Mouse (Mus musculus): ENCODE data around the gene Xpo5.
A peak's percentile ranks its signal among the peaks of the same experiment; 100 is the strongest.

Gene Xpo5

DNA sequence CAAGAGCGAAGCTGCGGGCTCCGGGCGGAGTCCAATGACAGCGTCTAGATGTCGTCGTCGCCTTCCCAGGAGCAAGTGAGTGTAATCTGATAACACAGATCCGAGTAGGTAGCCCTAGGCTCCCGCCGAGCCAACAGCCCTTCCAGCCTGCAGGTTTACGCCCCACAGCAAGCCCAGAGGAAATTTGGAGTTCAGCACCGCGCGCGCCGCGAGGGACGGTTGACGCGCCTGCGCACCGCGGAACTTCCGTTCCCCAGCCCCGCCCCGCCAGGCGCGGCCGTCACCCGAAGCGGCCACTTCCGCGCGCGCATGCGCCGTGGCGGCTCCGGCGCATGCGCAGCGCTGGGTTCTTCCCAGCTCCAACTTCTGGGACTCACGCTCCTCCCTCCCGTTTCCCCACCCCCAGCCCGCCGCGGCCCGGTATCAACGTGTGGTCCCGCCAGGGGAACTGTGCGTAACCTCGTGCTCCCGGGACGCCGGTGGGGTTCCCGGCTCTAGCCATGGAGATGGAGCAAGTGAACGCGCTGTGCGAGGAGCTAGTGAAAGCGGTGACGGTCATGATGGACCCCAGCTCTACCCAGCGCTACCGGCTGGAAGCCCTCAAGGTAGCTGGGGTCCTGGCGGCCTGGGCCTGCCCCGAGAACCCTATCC lies at the start of gene Xpo5, which contains the start of gene Polh:
Gene Xpo5, plus strand, starts transcription at position 362 of the 651 bp plus-strand sequence.
Gene Polh, minus strand, starts transcription at position 225 of the 651 bp plus-strand sequence.
- peak; percentile 92 to 93 for DNase-seq

DNA sequence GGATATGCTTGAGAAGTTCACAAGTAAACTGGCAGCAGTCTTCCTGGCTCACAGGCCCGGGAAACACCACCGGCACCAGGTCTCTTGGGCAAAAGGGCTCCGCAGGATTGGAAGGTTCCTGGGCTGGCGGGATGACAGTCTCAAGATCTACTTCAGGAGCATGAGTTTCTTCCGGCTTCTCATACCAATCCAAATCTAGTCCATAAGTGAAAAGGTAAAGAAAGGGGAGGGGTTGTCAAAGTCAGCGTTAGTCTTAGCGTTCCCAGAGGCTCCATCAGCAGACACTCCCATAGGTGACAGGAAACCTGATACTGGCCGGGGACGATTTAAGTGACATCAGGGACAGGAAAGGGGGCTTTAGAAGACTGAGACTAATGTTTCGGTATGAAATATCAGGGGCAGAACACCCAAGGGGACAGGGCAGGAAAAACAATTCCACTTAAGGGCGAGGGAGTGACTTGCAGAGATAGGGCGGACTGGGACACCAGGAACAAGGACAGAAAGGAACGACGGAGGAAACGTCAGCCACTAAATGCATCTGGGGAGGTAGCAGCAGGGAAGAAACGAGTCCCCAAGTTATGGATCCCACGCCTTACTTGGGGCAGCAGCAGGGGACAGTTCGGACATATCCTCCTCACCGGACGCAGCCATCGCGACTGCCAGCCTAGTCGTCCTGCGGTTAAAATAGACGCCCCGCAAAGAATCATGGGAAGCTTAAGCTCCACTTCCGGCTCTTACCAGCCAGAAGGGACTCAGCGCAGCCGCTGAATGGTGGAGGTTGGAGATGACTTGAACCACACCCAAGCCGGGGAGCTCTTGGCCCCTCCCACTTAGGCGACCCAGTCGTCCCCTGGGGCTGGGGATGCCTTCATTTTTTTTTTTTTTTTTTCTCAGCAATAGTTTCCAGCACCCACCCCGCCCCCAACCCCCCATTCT lies 49.5 kb upstream of the Xpo5 start, which contains the start of gene Mad2l1bp:
Gene Mad2l1bp, minus strand, starts transcription at position 707 of the 936 bp plus-strand sequence.
- DNase-seq: peak; percentile 84

DNA sequence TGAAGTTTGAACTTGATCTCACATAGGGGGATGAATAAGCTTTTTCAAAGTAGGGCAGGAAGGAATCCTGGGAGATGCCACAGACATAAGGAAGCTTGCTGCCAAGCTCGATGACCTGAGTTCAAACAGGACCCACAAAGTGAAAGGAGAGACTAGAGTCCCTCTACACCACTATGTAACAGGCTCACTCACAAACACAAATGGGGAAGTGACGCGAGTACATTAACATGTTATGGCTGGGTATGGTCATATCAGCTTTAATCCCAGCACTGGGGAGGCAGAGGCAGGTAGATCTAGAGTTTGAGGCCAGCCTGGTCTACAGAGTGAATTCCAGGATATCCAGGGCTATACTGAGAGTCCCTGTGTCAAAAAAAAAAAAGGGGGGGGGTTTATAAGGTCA lies 48.2 kb upstream of the Xpo5 start:
- DNase-seq: no peak

DNA sequence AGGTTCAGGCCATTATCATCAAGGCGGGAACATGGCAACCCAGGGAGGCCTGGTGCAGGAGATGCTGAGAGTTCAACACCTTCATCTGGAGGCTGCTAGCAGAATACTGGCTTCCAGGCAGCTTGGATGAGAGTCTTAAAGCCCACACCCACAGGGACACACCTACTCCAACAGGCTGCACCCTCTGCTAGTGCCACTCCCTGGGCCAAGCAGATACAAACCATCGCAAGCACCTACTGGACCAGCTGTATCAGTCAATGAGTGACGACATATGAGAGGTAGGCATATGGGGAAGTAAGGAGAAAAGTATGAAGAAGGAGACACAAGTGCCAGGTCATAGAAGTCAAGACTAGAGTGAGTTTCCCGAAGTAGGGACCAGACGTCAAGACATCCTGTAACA lies 45.9 kb upstream of the Xpo5 start:
- DNase-seq: no peak

DNA sequence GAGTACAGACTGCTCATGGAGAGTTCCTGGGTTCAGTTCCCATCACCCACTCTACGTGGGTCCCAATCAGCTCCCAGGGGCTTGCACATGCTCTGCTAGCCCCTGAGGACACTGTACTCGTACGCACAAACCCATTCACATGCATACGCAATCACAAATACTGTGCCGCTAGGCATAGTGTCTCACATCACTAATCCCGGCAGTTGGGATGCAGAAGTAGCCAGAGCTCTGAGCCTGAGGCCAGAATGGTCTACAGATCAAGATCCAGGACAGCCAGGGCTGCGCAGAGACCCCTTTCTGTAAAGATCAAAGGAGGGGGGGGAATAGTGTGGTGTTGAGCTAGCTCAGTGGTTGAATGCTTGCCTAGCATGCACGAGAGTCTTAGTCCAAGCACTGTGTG lies 45.5 kb upstream of the Xpo5 start:
- no peak for DNase-seq

DNA sequence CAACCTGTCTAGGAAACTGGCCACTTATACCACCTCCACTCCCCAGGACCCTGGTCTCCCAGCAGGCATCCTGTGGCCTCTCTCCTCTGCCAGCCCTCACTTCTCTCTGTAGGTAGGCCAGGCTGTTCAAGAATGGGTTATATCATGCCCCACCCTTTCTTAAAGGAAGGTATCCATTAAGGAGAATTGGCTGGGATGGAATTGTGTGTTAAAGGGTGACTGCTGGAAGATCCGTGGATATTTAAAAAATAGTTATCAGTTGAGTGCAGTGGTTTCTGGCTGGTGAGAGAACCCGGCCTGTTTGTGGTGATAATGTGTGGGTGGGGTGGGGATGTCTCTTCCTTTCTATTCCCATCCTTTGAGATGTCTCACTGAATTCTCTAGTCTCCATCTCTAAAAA lies 43.3 kb upstream of the Xpo5 start:
- DNase-seq: no peak

DNA sequence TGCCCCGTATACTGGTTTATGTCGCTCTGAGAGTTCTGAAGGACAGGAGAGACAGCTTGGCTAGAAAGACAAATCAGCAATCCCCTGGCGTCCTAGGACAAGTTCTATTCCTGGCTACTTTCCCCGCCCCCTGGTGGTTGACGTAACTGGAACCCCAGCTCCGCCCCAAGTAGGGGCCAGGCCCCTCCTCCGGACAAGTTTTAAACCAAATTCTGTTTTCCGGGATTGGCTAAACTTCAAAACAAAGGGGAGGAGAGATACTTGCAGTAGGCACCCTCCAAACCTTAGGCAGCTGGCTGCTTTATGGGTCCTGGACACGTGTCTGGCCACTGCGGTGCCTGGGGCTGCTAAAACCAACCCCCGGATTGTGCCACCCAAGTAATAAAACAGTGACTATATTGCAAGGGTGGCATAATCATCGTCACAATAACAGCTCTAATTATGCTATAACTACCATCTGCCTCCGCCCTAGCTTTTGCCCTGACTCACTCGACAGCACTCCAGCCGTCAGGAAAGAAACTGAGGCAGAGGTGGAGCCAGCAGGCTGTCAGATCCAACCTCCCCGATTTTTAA lies 42.4 kb upstream of the Xpo5 start:
- DNase-seq: peak; percentile 79 to 80

DNA sequence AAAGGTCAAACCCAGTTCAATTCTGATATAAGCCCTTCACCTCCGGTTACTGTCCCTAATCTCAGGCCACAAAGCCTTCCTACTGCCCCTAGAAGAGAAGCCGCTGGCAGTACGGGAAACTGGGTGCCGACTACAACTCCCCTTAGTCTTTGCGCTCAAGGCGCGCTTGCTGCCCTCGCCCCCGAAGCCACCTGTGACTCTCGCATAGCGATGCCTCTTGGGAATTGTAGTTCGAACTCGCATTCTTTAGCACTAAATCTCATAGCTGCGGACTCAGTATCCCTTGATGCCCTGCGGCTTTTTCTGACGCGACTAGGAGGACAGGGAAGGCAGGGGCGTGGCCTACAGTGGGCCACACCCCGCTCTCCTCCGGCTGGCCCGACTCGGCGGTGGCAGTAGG lies 41.9 kb upstream of the Xpo5 start, which contains the start of gene Gtpbp2:
Gene Gtpbp2, plus strand, starts transcription at position 347 of the 400 bp plus-strand sequence.
- peak; percentile 94 to 96 for DNase-seq

DNA sequence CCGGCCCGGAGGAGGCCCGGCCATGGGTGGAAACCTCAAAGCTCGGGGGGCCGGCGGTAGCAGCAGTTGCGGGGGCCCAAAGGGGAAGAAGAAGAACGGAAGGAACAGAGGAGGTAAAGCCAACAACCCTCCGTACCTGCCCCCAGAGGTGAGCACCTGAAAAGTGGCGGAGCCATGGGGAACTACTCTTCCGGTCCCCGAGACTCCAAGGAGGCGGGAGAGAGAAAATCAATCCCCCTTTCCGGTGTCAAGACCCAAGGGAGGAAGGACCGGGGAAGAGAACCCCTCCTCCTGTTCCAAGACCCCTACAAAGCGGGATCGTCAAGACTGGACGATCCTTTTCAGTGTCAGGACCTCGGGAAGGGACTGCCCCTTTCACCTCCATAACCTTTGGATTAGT lies 41.4 kb upstream of the Xpo5 start:
- no peak for DNase-seq

DNA sequence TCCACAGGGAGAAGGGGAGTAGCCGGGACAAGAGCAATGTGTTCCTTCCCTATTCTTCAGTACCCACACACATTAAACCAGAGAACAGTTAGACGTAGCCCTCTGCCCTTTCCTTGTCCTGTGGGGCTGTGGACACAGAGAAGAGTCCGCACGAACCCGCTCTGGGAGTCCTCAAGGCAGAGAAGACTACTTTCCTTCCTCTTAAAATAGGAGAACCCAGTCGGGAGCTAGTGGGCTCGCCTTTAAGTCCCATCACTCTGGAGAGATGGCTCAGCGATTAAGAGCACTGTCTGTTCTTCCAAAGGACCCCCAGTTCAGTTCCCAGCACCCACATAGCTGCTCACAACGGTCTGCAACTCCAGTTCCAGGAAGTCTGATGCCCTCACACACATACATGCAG lies 40.9 kb upstream of the Xpo5 start:
- DNase-seq: no peak

DNA sequence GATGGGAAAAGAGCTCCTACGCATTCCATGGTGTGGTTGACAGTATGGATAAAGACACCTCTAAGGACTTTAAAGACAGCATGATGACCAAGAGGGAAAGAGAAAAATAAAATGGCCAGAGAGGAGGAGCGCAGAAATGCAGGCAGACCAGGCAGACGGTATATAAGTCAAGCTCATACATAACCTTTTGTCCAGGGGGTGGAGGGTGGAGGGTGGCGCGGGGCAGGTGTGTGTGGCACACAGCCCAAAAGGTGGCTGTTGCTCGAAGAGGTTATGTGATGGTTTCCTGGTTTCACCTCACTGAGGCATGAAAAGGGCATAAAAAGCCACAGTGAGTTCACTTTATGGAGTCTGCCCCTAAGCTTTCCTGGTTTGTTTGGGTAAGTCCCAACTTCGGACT lies 40.0 kb upstream of the Xpo5 start:
- no peak for DNase-seq

DNA sequence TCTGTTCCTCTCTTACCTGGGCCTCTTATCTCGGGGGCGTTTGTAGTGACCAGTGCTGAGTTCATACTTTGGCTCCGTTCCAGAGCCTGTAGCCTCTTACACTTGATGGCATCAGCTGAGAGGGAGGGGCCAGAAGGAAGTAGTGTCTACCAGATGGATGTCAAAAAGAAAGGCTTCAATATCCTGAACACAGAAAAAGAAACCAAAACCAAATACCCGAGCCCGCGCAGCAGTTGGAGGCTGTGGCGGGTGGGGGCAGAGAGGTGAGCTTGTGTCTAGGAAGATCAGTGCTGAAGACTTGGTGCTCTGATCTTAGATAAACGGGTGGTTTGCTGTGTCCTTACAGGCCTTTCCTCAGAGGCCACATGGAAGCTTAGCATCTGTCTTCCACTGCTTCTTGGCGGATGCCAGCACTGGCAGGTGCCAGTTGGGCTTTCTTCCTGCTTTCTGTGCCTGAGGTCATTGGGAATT lies 39.6 kb upstream of the Xpo5 start:
- no peak for DNase-seq

DNA sequence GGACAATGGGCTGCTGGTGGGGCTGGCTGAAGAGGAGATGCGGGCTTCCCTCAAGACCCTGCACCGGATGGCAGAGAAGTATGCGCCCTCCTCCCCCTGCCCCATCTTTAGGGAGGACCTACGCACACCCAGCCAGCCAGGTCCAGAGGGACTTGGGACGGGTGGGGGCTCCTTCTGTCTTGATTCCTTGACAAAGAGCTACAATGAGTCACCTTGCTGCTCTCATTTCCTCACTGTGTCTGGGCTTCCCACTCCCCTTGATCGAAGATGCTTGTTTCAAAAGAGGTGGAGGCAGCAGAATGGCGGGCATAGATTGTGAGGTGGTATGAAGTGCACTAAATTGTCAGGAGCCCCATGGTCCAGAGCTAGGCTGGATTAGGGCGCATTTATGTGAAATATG lies 38.3 kb upstream of the Xpo5 start:
- no peak for DNase-seq

DNA sequence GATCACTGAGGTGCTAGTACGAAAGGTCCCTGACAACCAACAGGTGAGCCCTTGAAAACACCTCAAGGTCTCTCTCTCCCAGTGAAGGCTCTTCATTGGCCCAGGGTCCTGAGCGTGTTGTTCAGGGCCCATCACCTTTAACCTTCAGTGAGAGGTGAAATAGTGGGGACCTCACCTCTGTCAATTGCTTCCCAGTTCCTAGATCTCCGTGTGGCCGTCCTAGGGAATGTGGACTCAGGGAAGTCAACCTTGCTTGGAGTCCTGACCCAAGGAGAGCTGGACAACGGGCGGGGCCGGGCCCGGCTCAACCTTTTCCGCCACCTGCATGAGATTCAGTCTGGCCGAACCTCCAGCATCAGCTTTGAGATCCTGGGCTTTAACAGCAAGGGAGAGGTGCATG lies 37.8 kb upstream of the Xpo5 start:
- DNase-seq: no peak

DNA sequence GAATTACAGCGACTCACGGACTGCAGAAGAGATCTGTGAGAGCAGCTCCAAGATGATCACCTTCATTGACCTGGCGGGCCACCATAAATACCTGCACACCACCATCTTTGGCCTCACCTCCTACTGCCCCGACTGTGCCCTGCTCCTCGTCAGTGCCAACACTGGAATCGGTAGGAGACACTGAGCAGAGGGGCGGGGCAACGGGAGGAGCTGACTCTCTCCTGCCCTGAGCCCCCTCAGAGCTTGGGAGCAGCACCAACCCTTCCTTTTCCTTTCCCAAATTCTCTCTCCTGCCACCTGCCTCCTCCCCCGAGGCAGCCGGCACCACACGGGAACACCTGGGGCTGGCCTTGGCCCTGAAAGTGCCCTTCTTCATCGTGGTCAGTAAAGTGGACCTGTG lies 37.1 kb upstream of the Xpo5 start:
- DNase-seq: no peak

DNA sequence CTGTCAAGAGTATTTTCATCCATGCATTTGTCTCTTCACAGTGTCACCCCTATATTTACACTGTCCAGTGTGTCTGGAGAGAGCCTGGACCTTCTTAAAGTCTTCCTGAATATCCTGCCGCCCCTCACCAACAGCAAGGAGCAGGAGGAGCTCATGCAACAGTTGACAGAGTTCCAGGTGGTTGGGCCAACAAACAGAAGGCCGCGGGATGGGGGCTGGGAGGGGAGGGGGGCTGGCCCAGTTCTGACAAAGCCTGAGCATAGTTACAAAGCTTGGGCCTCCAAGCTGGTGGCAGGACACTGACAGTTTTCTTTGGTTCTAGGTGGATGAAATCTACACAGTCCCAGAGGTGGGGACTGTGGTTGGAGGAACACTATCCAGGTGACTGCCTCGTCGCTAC lies 36.3 kb upstream of the Xpo5 start:
- DNase-seq: no peak

DNA sequence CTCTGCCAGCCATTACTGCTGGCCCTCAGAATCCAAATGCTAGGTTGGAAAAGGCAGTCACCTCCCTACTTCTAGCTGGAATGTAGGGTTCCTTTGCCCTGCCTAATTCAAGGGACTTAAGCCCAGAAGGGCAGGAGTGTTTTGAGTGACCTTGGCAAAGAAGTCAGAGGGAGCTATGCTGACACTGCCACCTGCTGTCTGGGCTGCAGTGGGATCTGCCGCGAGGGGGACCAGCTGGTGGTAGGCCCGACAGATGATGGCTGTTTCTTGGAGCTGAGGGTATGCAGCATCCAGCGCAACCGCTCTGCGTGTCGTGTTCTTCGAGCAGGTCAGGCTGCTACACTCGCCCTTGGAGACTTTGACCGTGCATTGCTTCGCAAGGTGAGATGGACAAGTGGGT lies 35.6 kb upstream of the Xpo5 start:
- DNase-seq: peak in 1 of 2 experiments; percentile 23

DNA sequence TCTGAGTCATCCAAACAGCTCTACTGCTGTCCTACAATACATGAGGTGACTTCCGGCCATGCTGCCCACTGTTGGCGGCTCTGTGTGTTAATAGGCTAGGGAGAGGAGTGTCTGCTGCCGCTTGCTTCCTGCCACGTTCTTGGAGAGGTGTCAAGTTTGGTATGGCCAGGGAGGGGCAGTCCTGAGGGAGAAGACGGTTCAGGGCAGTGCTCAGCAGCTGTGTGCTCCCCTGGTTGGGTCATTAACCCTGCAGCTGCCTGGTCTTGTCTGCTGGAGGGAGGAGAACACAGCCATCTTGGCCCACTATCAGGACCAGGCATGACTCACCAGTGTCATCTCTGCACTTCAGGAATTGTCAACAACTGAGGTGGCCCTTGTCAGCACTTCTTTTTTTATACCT lies 34.3 kb upstream of the Xpo5 start:
- DNase-seq: no peak

DNA sequence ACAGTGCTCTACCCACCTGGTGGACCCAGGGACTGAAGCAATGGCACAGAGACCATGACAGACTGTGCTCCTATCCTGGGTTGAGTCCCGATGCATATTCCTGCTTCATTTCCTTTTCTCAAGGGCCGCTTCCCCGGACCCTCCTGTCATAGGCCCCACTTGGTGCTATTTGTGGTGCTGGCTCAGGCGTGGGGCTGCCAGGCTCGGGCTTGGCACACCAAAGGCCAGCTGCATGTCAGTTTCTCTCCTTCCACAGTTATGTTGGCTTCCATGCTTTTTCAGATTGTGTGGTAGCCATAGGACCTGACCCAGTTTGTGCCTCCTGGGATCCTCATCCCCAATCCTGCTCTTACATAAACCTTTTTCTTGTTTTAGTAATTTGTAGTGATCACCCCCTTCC lies 33.8 kb upstream of the Xpo5 start:
- no peak for DNase-seq

DNA sequence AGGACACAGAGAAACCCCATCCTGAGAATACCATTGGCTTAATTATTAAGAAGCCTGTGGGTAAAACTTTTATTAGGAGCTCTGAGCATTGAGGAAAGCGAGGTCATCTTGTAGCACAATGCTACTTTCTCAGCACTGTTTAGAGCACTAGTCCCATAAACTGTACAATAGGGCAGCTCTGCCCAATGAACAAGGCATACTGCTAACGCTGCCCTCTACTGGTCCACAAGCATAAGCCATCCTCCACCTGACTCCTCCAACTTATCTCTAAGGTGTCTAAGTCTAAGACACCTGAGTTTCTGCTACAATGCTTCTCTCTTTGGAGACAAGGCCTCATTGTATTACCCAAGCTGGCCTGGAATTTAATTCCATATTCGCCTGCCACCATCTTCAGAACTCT lies 32.0 kb upstream of the Xpo5 start:
- DNase-seq: no peak

DNA sequence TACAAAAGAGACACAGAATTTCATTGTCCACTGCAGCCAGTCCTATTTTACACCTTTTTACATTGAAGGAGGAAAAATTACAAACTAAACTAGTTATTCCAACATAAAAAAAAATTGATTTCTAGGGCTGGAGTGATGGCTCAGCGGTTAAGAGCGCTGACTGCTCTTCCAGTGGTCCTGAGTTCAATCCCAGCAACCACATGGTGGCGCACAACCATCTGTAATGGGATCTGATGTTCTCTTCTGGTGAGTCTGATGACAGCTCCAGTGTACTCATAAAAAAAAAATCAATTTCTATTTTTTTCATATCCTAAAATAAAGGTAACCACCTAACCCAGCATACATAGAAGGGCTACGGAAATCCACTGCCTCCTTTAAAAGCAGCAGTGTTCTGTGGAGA lies 20.3 kb upstream of the Xpo5 start:
- DNase-seq: no peak

DNA sequence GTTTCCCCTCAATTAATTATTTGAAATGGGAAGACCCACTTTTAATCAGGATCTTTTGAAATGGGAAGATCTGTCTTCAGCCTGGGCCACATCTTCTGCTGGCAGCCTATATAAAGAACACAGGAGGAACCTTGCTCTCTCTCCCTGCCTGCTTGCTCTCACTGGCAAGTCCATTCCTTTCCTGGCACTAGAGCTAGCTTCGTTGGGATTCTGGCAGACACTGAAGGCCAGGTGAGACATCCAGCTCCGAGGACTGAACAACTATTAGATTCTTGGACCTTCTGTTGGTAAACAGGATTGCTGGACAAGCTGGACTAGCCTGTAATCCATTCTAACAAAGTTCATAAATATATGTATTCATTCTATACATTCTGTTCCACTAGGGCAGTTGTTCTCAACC lies 13.8 kb upstream of the Xpo5 start:
- DNase-seq: no peak

DNA sequence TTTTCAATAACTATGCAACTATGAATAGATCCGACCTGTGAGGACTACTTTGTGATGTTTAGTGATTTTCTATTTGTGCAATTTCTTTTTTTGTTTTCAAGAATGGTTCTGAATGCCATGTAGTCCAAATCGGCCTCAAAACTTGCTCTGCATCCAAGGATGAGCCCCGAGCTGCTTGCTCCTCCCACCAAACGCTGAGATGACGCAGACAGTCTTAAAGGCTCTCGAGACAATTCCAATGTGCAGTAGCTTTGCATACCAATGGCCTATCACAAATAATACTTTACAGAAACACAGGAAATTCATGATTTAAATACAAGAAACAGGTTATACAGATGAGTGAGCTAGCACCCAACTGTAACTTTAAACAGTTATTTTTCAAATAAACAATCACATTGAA lies 1.4 kb upstream of the Xpo5 start:
- no peak for DNase-seq

DNA sequence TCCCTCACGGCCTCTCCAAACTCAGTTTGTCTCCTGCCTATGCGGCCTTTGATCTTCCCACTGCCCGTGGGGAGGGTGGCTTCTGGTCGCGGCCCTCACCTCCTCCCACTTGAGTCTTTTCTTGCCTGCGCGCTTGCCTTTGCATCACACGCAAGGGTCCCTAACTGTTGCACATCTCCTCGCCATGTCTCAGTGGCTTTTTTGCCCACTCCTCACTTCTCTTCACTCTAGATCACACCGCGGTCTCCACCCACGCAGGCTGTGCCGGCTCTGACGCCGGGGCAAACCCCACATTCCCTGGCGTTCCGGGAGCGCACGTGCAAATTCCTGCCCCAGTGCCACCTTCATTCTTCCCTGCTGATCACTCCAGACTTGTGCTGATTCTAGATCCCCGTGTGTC lies 496 bp downstream of the Xpo5 start:
- DNase-seq: no peak

Data from cerebellum, postnatal 36 days (tissue).